Mouse (Mus musculus) embryo, embryonic 11.5 days (tissue): ENCODE results near the gene Card10.

Experiments used
- DNase-seq: peaks from one replicate; pipeline ENCODE4 v3.0.0-alpha.2; 2012; ENCODE audit warnings: low read depth, low spot score

The Card10 gene

GRCm38 (mm10) chr15:78834233-78835005, 31.6 kb upstream of the Card10 start:
- no peak for DNase-seq

- DNase-seq: no peak
These were observed 30.7 kb upstream of the Card10 start for GRCm38 (mm10) chr15:78833582-78833981.

GRCm38 (mm10) chr15:78832701-78833123, 29.9 kb upstream of the Card10 start:
- no peak for DNase-seq

- DNase-seq: no peak
These were observed 29.1 kb upstream of the Card10 start for GRCm38 (mm10) chr15:78831720-78832657.

- no peak for DNase-seq
These were observed 28.2 kb upstream of the Card10 start for GRCm38 (mm10) chr15:78830742-78831719.

- DNase-seq: no peak
These were observed 26.8 kb upstream of the Card10 start for GRCm38 (mm10) chr15:78829636-78830035.

GRCm38 (mm10) chr15:78828315-78828714, 25.5 kb upstream of the Card10 start:
- DNase-seq: no peak

GRCm38 (mm10) chr15:78826213-78827204, 23.7 kb upstream of the Card10 start:
- DNase-seq: peak; percentile 76

- DNase-seq: no peak
These were observed 13.2 kb upstream of the Card10 start for GRCm38 (mm10) chr15:78816074-78816391.

- no peak for DNase-seq
These were observed 12.7 kb upstream of the Card10 start for GRCm38 (mm10) chr15:78815314-78816073.

GRCm38 (mm10) chr15:78813603-78814002, 10.8 kb upstream of the Card10 start:
- DNase-seq: no peak

- no peak for DNase-seq
These were observed 7.3 kb upstream of the Card10 start for GRCm38 (mm10) chr15:78810146-78810545.

- no peak for DNase-seq
These were observed 6.9 kb upstream of the Card10 start for GRCm38 (mm10) chr15:78809739-78810138.

GRCm38 (mm10) chr15:78808980-78809379, 6.1 kb upstream of the Card10 start:
- no peak for DNase-seq

- DNase-seq: no peak
These were observed 4.3 kb upstream of the Card10 start for GRCm38 (mm10) chr15:78807141-78807540.

GRCm38 (mm10) chr15:78806614-78807013, 3.8 kb upstream of the Card10 start:
- DNase-seq: no peak

- DNase-seq: no peak
These were observed 2.5 kb upstream of the Card10 start for GRCm38 (mm10) chr15:78805351-78805750.

- no peak for DNase-seq
These were observed 1.5 kb upstream of the Card10 start for GRCm38 (mm10) chr15:78804326-78804725.

GRCm38 (mm10) chr15:78803499-78803900, 658 bp upstream of the Card10 start:
- DNase-seq: no peak
